Mouse (Mus musculus) gastrocnemius, postnatal 14 days (tissue): ENCODE data around the gene Mup17. TPM values are rescaled to one million over a fixed set of nuclear protein-coding genes. Genes with fewer than 3 reads are reported as not detected.
"Not testable (repeated sequence)": the region's sequence is repeated elsewhere in the genome, so short reads cannot be mapped to it uniquely, and the experiment has no call there.

Experiments used
- DNase-seq: peaks from one replicate; pipeline ENCODE4 v3.0.0; 2021; ENCODE audit warnings: mixed read lengths
- intact Hi-C: fragments of 180-260 bp; cut with DNase I; formaldehyde crosslinking; loops from one replicate; pipeline ENCODE4 v1.15.1; 2025; ENCODE audit warnings: low total_unique reads
- long read RNA-seq, 2 experiments: library from polyadenylated mRNA; stranded (forward); transcript quantifications; one replicate each; pipeline ENCODE4 v2.0.0; 2021
- total RNA-seq, 2 experiments: library from RNA; stranded (reverse); gene quantifications; 2 replicates each; pipeline ENCODE4 v1.2.3; 2021

Gene Mup17
- not detected for total RNA-seq
- long read RNA-seq, experiment 1, result 0 reads
- long read RNA-seq, experiment 2, result 0 reads

DNA sequence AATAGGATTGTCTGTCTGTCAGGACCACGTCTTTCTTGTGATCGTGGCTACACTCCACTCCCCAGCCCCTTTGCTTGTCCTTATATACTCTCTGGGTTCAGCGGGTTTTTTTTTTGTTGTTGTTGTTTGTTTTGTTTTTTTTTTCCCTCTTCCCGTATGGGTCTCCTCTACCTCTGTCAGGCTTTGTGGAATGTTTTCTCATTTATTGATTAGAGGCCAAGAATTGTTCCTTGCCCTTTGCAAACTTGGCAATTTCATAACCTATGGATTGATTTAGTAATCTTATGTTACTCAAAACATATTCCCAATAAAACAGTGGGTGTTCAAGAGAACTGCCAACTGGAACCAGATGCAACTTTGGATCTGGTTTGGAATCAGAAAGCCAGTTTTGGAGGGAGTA is at the start of gene Mup17:
Gene Mup17, minus strand, starts transcription at position 101 of the 400 bp plus-strand sequence.
- intact Hi-C loops, result not testable (repeated sequence)

DNA sequence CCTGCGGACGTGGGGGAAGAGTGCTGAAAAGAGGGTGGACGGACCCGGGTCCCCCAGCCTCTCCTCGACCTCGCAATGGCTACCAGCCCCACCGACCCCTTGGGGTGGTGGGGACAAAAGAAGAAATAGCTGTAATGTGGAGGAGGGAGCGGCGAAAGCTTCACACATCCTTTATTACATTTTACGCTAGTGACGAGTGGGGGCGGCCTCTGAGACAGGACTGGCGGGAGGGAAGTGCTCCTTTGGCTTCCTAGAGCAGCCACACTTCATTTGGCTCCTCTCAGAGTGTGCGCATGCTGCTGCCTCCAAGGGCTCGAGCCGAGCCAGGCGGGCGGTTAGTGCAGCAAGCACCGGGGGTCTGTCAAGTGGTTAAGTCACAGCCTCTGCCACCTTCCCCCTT is 24.1 kb downstream of the Mup17 start:
- intact Hi-C loops, DNase-seq: not testable (repeated sequence)

More for the DNA sequence above, at the start of gene Mup17:
- not testable (repeated sequence) for DNase-seq

DNA sequence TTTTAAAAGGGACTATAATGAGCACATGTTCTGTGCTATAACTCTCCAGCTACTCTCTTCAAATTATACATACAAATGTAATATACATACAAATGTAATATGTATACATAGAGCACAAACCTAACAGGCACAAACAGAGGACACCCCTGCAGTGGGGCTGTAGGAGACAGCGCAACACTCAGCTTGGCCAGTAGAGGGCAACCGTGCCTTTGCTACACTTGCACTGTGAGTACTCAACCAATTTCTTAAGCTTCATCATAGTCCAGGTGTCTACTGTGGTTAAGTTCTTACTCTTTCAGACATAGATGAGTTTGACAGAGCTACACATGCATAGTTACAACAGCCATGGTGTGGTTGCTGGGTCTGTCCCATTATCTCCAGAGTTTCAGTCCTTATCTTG is 39.8 kb downstream of the Mup17 start:
- DNase-seq, intact Hi-C loops: not testable (repeated sequence)

Other genes with a start within 250 kb of the Mup17 start
- not detected for gene Mup15, start 156.1 kb downstream of the Mup17 start, total RNA-seq
- gene Mup16, start 76.3 kb downstream of the Mup17 start, total RNA-seq, result not detected
- gene Mup18, start 78.3 kb upstream of the Mup17 start, total RNA-seq, result not detected
- gene Mup19, start 186.4 kb upstream of the Mup17 start, total RNA-seq, result not detected
- gene Mup5, start 239.4 kb upstream of the Mup17 start, total RNA-seq, result not detected